Mouse (Mus musculus) heart, adult 2 months (tissue): ENCODE results near the gene Atp7a. TPM values are rescaled to one million over a fixed set of nuclear protein-coding genes. Genes with fewer than 3 reads are reported as not detected.

Source experiments
- DNase-seq, 2 experiments: peaks; one replicate each; pipeline ENCODE4 v3.0.0; 2021
- H3K27ac ChIP-seq: fragments of 200-600 bp; 2 replicates; pipeline ENCODE4 v1.8.1; 2022
- H3K27me3 ChIP-seq: fragments of 200-500 bp; 2 replicates; pipeline ENCODE4 v1.6.1; 2012; ENCODE audit warnings: mild to moderate bottlenecking, low read length, inconsistent platforms, mixed read lengths; ENCODE audit not compliant: control insufficient read depth, insufficient read depth
- H3K36me3 ChIP-seq: fragments of 200-500 bp; 2 replicates; pipeline ENCODE4 v1.6.1; 2012; ENCODE audit warnings: low read length, inconsistent platforms; ENCODE audit not compliant: control insufficient read depth, insufficient read depth
- H3K4me1 ChIP-seq: fragments of 200-500 bp; 2 replicates; pipeline ENCODE4 v1.6.1; 2011; ENCODE audit warnings: low read length; ENCODE audit not compliant: control insufficient read depth, insufficient read depth
- H3K4me3 ChIP-seq: fragments of 200-600 bp; 2 replicates; pipeline ENCODE4 v1.8.1; 2022
- H3K79me2 ChIP-seq: fragments of 200-500 bp; replicated peaks from 2 replicates; pipeline ENCODE4 v1.6.1; 2012; ENCODE audit warnings: mild to moderate bottlenecking, inconsistent platforms, low read length, moderate library complexity, mixed read lengths; ENCODE audit not compliant: control insufficient read depth, insufficient read depth
- H3K9ac ChIP-seq: fragments of 200-500 bp; 2 replicates; pipeline ENCODE4 v1.6.1; 2012; ENCODE audit warnings: low read depth, mild to moderate bottlenecking, control low read depth, inconsistent platforms, low read length, mixed read lengths
- CTCF ChIP-seq: fragments of 200-600 bp; IDR thresholded peaks from 2 replicates; pipeline ENCODE4 v1.8.1; 2022; ENCODE audit warnings: antibody characterized with exemption, mild to moderate bottlenecking, moderate library complexity
- EP300 ChIP-seq: fragments of 200-500 bp; IDR thresholded peaks from 2 replicates; pipeline ENCODE4 v1.6.1; 2011; ENCODE audit warnings: low read depth, low read length, control low read depth; ENCODE audit not compliant: insufficient read depth
- POLR2A ChIP-seq: fragments of 200-500 bp; IDR thresholded peaks from 2 replicates; pipeline ENCODE4 v1.6.1; 2011; ENCODE audit warnings: mild to moderate bottlenecking, low read depth, low read length, control low read depth; ENCODE audit not compliant: insufficient read depth
- WGBS: fragments of 180-500 bp; shearing (Covaris S2); methylation state at CpG from one replicate; pipeline ENCODE4 v1.1.7; 2018; 5-methylcytosine and 5-hydroxymethylcytosine counted together
- intact Hi-C: fragments of 180-260 bp; cut with DNase I; formaldehyde crosslinking; loops from one replicate; pipeline ENCODE4 v1.15.1; 2025
- polyA plus RNA-seq: library from polyadenylated mRNA; depleted of rRNA; stranded (reverse); fragments of >200 nt; gene quantifications from 2 replicates; pipeline ENCODE4 v1.2.3, GENCODE M21; 2012; rRNA removed
- total RNA-seq, 2 experiments: library from RNA; stranded (reverse); gene quantifications; 2 replicates each; pipeline ENCODE4 v1.2.3; 2021

Atp7a gene
- total and polyA plus RNA-seq, 3 experiments = 1.6 to 7.3 (median 6.7) TPM

DNA sequence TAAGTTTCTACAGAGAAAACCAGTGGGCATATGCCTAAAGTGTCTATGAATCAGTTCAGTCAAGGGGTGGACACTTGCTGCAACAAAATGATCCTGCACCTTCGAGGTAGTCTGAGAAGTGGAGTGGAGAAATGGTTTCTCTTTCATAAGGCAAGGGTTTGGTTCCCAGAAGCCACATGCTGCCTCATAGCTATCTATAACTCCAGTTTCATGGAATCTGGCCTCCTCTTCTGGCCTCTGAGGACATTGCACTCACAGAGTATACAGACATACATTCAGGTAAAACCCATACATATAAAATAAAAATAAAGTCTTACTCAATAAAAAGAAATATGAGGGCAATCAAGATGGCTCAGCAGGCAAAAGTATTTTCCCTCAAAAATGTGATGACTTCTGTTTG, 138.0 kb downstream of the Atp7a start:
- Histone ChIP-seq H3K4me3 (no peak overlapping the region), H3K27me3 (no peaks in the 10 kb centered on the region), H3K79me2 (no peaks in the 10 kb centered on the region), H3K36me3 (no peaks in the 10 kb centered on the region), H3K27ac (no peak overlapping the region), H3K4me1 (no peaks in the 10 kb centered on the region), H3K9ac (no peak overlapping the region)
- TF ChIP-seq CTCF (peak; percentile 35), POLR2A (no peak)
- no peak for DNase-seq
- WGBS = 61% methylated on average over 1 of the region's 1 CpGs
- intact Hi-C loops = no loop called here

DNA sequence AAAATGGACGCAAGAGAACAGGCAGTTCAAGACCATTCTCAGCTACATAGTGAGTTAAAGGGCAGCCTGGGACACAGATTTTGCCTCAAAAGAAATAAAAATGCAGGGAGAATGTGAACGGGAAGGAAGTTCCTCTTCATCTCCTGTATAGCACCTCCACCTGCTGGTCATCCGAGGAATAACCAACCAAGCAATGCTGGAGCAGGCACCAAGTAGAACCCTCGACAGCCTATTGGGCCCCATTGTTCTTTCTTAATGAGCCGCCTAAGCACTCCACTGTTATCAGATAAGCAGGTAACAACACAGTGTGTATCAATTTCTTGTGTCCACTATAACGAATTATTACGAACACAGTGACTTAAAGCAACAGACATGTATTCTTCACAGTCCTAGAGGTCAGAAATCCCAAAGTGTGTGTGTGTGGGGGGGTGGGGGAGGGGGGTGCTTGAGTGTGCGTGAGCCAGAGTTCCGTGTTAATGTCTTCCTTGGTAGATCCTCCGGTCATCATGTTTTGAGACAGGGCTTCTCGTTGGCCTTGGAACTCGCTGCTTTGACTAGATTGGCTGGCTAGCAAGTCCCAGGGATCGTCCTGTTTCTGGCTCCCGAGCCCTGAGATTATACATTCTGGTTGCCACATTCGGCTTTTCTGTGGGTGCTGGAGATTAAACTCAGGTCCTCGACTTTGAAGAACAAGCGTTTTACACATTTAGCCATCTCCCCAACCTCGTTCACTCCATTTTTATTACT, 144.2 kb downstream of the Atp7a start:
- WGBS = 25% methylated on average over 18 of the region's 18 CpGs
- Histone ChIP-seq H3K27ac (no peak overlapping the region), H3K36me3 (no peaks in the 10 kb centered on the region), H3K27me3 (no peaks in the 10 kb centered on the region), H3K4me1 (no peaks in the 10 kb centered on the region), H3K79me2 (no peaks in the 10 kb centered on the region), H3K4me3 (no peak overlapping the region), H3K9ac (peak overlapping the region; percentile 59; the same call in 1 of the 2 replicates)
- intact Hi-C loops = loop anchor here (1.0 kb wide), 1 partner anchor 145 kb away; no protein-coding TSS in a partner anchor
- peak; percentile 61 to 69 for DNase-seq
- TF ChIP-seq EP300 (no peak), CTCF (peak; percentile 85)

DNA sequence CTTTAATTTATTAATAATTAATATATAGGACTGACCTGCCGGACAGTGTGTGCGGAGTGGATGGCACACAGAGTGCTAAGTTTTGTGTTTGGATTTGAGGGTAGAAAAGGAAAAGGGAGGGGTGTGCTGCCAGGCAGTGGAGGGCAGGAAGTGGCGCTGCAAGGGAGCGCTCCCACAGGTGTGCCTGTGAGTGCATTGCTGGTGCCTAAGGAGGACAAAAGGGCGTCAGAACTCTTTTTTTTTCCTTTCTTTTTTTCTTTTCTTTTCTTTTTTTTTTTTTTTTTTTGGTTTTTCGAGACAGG, 144.7 kb downstream of the Atp7a start:
- WGBS = 60% methylated on average over 6 of the region's 6 CpGs
- Histone ChIP-seq H3K4me3 (no peak overlapping the region), H3K36me3 (no peaks in the 10 kb centered on the region), H3K9ac (0 out of 2 replicates have a peak overlapping the region, but pooled peaks have one; percentile 51), H3K4me1 (no peaks in the 10 kb centered on the region), H3K27ac (no peak overlapping the region), H3K27me3 (no peaks in the 10 kb centered on the region), H3K79me2 (no peaks in the 10 kb centered on the region)
- no peak for DNase-seq
- TF ChIP-seq EP300 = no peak
- TF ChIP-seq POLR2A = no peak
- TF ChIP-seq CTCF = no peak
- intact Hi-C loops = loop anchor here (1.0 kb wide), 1 partner anchor 146 kb away; no protein-coding TSS in a partner anchor

Other genes with a start within 250 kb of the Atp7a start
- gene Atrx, start 97.9 kb upstream of the Atp7a start, total RNA-seq = 10 to 100 TPM; 55.6 to 64.9 TPM
- gene Atrx, start 97.9 kb upstream of the Atp7a start, polyA plus RNA-seq = 14.1 and 20.8 TPM in 2 replicates
- gene Magt1, start 15.4 kb upstream of the Atp7a start, total RNA-seq = 10 to 100 TPM; 44.0 to 58.3 TPM
- 6.6 and 19.1 TPM in 2 replicates for gene Magt1, start 15.4 kb upstream of the Atp7a start, polyA plus RNA-seq
- gene Cox7b, start 11.6 kb upstream of the Atp7a start, total RNA-seq = 1,000 to 10,000 TPM; 1,564 to 1,777 TPM
- 885 and 1,489 TPM in 2 replicates for gene Cox7b, start 11.6 kb upstream of the Atp7a start, polyA plus RNA-seq
- 1 to 10 TPM; 1.7 to 1.8 TPM for gene Tlr13, start 115.9 kb downstream of the Atp7a start, total RNA-seq
- gene Tlr13, start 115.9 kb downstream of the Atp7a start, polyA plus RNA-seq = 0.57 and 0.82 TPM in 2 replicates
- gene Pgk1, start 159.8 kb downstream of the Atp7a start, total RNA-seq = 100 to 1,000 TPM; 424 to 456 TPM
- gene Pgk1, start 159.8 kb downstream of the Atp7a start, polyA plus RNA-seq = 237 and 484 TPM in 2 replicates
- gene Taf9b, start 193.9 kb downstream of the Atp7a start, total RNA-seq = 10 to 100 TPM in 1 of 2 experiments, 1 to 10 TPM in 1; 8.2 to 10.1 TPM
- 8.0 and 13.5 TPM in 2 replicates for gene Taf9b, start 193.9 kb downstream of the Atp7a start, polyA plus RNA-seq
- gene Fnd3c2, start 228.1 kb downstream of the Atp7a start, total RNA-seq = not detected
- not detected in 2 replicates for gene Fnd3c2, start 228.1 kb downstream of the Atp7a start, polyA plus RNA-seq